Mouse (Mus musculus) adrenal gland, adult (tissue): ENCODE data around the gene Acadsb.
"Not testable (repeated sequence)": the region's sequence is repeated elsewhere in the genome, so short reads cannot be mapped to it uniquely, and the experiment has no call there.

Experiments used
- DNase-seq, 2 experiments: peaks; one replicate each; pipeline ENCODE4 v3.0.0; 2022 to 2023; ENCODE audit warnings: low spot score in 1 of 2; ENCODE audit not compliant: inconsistent age in 2 of 2

The Acadsb gene

GRCm38 (mm10) chr7:131410416-131411058 is at the start of gene Acadsb, which contains the start of gene Ikzf5:
Acadsb (plus strand) TSS chr7:131410601.
Ikzf5 (minus strand) TSS chr7:131410521.
- DNase-seq = peak; percentile 99 to 100

DNA sequence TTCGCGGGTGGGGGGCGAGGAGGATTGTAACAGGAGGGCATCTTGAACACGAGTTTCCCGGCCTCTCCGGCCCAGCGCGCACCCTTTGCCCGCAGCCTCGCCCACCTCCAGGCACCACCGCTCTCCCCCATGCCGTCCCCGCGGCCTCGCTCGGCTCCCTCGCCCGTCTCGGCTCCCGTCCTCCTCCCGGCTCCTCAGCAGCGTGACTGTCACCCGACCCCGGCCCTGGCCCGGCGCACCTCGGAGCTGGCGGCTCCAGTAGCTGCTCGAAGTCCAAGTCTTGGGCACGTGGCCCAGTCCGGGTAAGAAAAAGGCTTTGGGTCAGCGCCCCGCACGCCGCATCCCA is 48.2 kb upstream of the Acadsb start:
- no peak for DNase-seq

DNA sequence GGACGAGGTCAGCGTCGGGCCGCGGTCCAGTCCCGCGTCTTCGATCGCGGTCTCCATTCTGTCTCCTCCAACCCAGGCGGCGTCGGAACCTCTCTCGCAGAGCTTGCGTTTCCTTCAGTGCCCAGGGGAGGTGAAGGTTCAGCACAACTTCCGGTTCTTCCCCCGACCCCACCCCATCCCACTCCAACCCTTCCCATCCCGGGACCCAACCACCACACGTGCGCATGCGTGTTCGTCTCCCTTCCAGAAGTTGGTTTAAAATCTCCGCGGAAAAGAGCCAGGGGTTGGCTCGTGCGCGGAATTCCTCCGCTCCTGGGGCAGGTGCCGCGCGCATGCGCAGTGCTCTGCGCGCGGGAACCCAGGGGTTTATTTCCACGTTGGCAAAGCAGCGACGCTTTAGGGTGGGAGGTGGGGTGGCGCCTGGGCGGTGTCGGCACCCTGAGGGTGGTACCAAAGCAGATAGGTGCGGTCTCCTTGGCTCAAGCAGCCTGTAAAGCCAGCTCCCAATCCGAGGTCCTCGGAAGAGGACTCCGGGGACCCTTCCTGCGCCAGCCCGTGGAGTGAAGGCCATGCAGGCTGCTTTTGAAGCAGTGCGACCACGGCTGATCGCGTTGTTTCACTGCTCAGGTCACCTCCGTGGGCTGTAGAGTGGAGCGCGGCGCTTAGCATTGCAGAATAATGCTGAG is 47.6 kb upstream of the Acadsb start, which contains the start of gene 2310057M21Rik:
Gene 2310057M21Rik, minus strand, starts transcription at position 145 of the 686 bp plus-strand sequence.
- peak; percentile 96 to 98 for DNase-seq

GRCm38 (mm10) chr7:131364131-131364530 is 46.3 kb upstream of the Acadsb start:
- no peak for DNase-seq

- DNase-seq = peak; percentile 93 to 97
Measured at GRCm38 (mm10) chr7:131370648-131371469, 39.5 kb upstream of the Acadsb start, which contains the start of gene Pstk. Pstk (plus strand) TSS chr7:131371141.

DNA sequence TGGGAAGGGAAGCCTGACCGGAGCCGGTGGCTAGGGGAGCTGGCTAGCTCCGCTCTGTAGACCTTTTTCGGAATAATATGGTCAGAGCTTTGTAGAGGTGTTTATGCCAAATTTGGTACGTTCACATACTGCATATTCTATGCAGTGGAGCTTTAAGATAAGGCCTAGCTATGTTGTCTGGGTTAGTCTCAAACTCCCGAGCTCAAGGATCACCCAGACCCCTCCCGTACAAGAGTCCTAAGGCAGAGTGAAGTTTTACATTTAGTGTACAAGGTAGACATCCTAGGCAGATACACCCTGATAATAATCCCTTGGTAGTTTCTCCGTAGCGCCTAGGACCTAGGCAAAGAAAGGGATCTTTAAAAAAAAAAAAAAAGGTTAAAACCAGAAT is 38.9 kb upstream of the Acadsb start:
- no peak for DNase-seq

DNA sequence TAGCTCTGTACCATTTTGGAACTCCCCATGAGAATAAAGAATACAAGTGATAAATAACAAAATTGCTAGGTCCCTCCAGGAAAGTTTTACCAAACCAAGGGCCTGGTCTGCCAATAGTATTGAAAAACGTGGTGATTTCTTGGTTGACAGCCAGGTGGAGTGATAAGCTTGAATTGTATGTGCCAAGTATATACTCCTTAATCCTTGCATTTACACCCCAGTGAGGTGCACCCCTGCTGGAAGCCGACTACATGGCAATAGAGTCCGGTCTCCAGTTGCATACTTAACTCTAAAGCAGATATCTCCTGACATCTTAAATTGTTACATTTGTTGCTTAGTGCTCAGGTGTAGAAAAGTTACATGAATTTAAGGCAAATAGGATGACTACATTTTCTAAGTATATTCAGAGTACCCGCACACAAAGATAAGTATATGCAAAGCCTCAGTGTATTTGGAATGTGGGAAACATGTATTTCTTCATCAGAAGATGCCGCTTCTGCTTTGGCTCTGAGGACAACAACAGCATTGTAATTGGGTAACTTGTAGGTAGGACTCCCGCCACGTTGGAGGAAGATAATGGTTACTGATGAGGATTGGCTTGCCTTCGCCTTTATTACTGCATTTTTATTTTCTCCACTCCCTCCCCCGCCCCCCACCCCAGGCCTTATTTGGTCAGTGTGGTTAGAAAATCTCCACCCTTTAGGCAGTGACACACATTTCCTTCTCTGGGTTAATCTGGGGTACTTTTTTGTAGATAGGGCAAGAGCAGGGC is 38.3 kb upstream of the Acadsb start:
- peak in 1 of 2 experiments; percentile 38 for DNase-seq

GRCm38 (mm10) chr7:131391761-131392160 is 18.6 kb upstream of the Acadsb start:
- DNase-seq = not testable (repeated sequence)

GRCm38 (mm10) chr7:131409321-131409987 is 947 bp upstream of the Acadsb start:
- DNase-seq = no peak

DNA sequence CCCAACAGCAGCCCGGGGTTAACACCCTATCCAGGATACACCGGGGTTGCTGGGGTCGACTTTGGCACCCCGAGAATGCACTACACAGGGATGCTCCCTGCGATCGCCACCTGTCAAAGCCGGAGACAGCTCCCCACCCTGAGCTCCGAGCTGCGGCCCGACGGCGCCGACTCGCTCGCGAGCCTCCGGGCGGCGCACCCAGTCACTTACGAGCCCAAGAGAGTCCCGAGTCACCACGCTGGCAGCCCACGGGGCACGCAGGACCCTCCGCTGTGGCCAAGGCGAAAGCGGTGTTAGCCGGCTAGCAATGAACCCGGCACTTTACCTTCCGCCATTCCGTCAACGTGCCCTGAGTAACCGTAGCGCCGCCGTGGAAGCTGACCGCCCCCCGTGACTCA is 414 bp upstream of the Acadsb start:
- DNase-seq = no peak

GRCm38 (mm10) chr7:131411221-131411940 is 980 bp downstream of the Acadsb start:
- peak; percentile 28 to 83 for DNase-seq

DNA sequence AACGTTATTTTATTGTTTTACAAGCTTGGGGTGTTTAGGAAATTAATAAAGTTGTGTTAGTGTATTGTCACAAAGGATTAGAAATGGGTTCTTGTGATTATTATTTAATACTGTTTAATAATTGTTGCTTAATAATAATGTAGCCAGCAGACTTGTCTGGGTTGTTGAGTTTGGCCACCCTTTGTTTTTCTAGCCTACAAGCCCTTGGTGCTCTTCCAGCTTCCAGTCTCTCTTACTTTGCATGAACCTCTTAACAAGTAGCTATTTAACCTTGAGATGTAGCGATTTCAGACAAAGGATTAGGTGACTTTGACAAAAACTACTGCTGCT is 1.5 kb downstream of the Acadsb start:
- DNase-seq = no peak

GRCm38 (mm10) chr7:131416742-131417141 is 6.3 kb downstream of the Acadsb start:
- DNase-seq = not testable (repeated sequence)

DNA sequence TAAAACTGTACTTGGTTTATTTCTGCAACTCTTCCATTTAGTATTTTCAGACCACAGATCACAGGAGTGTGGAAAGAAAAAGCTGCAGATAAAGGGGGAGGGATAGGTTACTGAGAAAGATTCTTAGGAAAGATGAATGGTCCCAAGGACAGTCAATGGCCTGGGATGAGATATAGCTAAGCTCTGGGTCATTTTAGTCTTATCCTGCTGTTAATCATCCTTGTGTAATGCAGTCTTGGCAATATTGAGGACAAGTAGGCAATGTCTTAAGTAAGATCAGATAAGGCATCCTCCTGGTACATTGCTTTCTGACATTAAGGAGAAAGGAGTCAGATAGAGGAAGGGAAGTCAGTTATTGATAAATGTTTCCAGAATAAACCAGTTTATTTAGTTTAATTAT is 7.2 kb downstream of the Acadsb start:
- DNase-seq = peak in 1 of 2 experiments; percentile 69

GRCm38 (mm10) chr7:131424912-131425311 is 14.5 kb downstream of the Acadsb start:
- DNase-seq = no peak

- DNase-seq = peak in 1 of 2 experiments; percentile 84
Measured at GRCm38 (mm10) chr7:131427331-131427730, 16.9 kb downstream of the Acadsb start.

GRCm38 (mm10) chr7:131432244-131432643 is 21.8 kb downstream of the Acadsb start:
- DNase-seq = peak in 1 of 2 experiments; percentile 53

GRCm38 (mm10) chr7:131434276-131434675 is 23.9 kb downstream of the Acadsb start:
- no peak for DNase-seq

GRCm38 (mm10) chr7:131437051-131437450 is 26.6 kb downstream of the Acadsb start:
- no peak for DNase-seq

- DNase-seq = no peak
Measured at GRCm38 (mm10) chr7:131456714-131457113, 46.3 kb downstream of the Acadsb start.
